Mouse (Mus musculus) mouse embryonic stem cell (cell line): Measurements from ENCODE around the gene Esf1.
"Not testable (repeated sequence)": the region's sequence is repeated elsewhere in the genome, so short reads cannot be mapped to it uniquely, and the experiment has no call there.

Experiments
- in situ Hi-C, 2 experiments: fragments of 300-500 bp; cut with MboI; formaldehyde crosslinking; loops; 1 replicate in 1 of 2; 3 replicates in 1 of 2; pipeline ENCODE4 v1.14.3; 2019 to 2020; ENCODE audit warnings: low sequenced_read_pairs in 2 of 2, low pct_unique_long_range_greater_than_20kb in 1 of 2, mixed read lengths in 1 of 2; ENCODE audit not compliant: unreplicated experiment in 1 of 2

Gene Esf1

DNA sequence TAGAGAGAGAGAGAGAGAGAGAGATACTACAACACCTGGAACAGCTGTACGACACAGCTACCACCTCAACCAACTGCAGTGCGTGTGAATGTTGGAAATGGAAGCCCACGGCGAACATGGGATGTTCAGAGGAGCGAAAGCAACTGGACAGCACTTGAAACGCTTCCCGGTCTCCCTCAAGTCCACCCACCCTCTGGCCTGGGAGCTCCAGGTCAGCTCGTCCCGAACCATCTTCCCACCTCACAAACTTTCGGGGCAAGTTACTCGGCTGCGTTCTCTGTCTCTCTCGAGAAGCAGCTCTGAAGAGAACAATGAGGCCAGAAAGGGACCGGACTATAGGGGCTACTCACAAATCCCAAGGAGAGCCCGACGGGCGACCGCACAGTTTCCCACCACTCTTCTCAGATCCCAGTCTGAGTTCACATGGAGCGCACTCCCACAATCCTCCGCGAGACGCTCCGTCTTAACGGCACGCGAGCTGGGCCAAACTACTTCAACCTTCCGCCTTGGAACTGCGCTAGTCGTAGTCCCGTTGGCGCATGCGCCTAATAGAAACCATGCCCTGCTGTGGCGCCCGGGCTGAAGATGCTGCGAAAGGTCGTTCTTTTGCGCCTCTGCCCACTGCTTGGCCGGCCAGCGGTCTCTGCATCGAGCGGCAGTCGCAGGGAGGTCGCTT is at the start of gene Esf1, which contains the start of gene Ndufaf5:
Esf1 (minus strand) TSS at position 438 of the 676 bp plus-strand sequence.
Ndufaf5 (plus strand) TSS at position 523 of the 676 bp plus-strand sequence.
- in situ Hi-C loops: no loop called here

DNA sequence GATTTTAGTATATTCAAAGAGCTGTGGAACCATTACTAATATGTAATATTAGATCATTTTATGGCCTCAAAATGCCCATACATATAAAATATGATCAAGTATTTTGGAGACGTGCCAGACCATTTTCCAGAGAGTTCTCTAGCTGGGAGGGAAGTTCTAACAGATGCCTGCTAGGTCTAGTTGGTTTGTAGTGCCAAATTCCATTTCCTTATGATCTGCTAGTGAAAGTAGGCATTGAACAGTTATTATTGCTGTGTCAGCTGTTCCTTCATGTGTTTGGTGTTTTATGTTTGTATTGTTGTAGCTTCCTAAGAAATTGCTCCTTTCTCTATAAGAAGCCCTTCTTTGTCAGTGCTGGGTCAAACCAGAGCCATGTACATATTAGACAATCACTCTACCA is 45.6 kb upstream of the Esf1 start:
- in situ Hi-C loops: no loop called here

DNA sequence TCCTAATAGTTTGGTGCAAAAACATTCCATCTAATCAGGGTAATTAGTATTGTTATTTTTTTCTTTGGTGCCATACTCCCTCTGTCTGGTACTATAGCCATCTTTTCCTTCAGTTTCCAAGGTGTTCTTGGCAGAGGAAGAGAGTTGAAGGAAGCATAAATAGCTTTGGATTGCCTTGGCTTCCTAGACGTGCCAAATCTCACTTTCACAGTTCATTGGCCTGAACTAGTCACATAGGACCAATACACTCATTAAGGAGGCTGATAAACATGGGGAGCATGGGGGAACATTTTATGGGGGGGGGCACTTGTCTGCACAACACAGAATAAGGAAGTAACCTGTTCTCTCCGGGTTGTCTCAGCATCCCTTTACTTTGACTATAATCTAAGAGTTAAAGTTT is 45.1 kb upstream of the Esf1 start:
- in situ Hi-C loops: no loop called here

DNA sequence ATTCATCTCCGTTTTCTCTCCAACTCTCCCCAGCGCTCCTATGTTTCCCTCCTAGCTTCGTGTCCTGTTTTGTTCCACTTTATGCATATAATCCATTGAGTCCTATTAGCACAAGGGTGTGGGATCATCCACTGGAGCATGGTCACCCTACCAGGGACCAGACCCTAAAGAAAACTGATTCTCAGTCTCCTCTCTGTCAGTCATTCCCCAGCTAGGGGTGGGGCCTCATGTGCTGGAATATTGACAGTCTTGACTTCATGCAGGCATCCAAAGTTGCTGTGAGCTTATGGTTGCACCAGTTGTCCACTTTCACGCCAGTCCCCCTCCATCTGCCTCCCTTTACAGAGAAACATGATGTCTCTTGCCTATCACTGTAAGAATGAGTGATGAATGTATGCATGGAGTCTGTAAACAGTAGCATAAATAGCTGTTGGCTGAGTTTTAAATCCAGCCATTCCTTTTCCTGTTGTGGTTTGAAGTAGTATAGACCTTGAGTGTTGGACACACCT is 44.2 kb upstream of the Esf1 start:
- in situ Hi-C loops: no loop called here

DNA sequence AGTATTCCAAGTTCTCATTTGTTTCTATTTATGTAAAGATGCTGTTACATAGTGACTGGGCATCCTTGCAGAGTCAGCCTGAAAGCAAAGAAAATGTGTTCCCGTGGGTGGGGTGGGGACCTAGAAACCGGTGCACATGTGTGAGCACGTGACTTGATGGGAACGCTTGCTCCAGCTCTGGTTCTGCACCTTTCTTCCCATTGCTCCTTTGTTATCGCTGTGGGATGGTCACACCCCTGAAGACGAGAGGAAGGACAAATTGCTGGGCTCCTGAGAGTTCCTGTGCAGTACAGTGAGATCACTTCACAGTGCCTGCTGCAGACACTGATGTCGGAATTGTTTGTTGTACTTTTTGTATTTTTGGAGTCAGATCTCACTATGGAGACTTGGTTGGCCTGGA is 33.4 kb upstream of the Esf1 start:
- in situ Hi-C loops: no loop called here

DNA sequence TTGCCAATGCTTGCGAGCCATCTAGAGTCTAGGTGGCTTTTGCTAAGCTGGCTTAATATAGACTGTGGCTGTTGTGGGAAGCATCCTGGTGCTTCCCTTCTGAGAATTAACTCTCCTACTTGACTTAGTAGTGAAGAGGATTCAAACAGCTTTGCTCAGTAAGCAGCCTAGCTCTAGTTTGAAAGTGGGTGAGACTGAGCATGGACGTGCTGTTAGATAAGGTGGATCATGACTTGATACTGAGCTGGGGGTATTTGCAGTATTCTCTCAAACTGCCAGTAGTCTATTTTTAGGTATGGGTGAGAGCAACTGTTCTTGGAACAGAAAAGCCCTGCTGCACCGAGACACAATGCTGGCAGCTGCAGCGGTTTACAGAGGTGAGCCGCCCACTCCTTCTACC is 32.2 kb upstream of the Esf1 start:
- in situ Hi-C loops: no loop called here

DNA sequence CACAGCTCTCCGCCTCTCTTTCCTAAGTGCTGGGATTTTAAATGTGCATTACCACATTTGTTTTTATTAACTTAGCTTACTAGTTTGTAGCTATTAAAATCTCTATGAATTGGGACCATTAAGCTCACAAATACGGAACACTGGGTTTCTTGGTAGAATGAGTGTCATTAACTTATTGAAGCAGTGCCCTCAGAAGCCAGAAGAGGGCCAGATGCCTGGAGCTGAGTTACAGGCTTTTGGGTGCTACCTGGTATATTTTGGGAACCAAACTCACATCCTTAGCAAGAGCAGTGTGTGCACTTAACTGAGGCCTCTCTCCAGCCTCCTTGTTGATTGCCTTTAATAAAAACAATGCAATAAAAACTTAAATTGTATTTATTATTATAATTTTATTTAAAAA is 30.3 kb upstream of the Esf1 start:
- in situ Hi-C loops: no loop called here

DNA sequence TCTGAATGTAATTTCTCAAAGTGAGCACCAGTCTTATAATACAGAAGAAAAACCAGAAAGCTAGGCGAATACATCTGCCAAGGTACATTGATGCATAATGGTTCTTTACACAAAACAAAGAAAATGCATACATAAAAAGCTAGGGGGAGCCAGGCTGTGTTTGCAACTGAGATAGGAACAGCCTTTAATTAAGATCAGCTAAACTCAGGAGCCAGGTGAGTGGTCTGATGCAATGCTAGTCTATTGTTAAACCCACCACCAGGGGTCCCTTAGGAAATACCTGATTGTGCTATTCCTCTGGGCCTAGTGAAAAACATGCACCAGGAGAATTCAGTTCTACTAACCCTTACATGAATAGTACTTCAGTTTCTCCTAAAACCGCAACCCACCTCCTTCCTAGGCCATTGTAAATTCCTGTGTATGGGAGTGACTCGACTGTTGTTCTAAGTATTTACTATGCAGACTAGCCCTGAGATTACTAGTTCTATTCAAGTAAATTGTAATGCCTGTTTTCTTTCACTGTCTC is 15.4 kb upstream of the Esf1 start:
- in situ Hi-C loops: not testable (repeated sequence)

DNA sequence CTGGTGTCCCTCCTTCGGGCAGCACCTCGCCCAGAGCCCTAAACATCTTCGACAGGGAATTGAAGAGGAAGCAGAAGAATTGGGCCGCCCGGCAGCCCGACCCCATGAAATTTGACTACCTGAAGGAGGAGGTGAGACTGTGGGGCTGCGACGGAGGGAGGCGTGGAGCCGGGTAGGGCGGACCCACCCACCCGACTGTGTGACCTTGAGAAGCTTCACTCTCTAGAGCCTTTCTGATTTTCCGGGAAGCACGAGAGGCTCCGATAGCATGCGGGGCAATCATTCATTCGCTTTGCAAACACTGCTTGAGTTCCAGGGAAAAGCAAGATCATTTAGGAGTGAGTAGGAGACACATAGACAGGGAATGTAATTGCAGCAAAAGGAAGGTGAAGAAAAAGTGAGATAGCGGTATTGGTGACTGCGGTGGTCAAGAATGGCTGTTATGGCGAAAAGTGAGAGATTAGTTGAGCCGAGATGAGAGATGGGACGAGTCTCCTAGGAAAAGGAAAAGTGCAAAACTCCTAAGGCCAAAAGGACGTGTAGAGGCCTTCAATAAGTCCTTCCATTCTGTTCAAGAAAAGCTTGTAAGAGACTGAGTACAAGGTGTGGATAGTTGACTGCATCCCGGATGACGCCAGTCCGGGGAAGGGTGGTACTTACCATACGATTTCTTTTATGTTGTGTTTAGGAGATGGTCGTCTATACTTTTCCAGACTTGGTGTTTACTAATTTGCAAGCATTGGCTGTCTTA is 614 bp upstream of the Esf1 start:
- in situ Hi-C loops: no loop called here

DNA sequence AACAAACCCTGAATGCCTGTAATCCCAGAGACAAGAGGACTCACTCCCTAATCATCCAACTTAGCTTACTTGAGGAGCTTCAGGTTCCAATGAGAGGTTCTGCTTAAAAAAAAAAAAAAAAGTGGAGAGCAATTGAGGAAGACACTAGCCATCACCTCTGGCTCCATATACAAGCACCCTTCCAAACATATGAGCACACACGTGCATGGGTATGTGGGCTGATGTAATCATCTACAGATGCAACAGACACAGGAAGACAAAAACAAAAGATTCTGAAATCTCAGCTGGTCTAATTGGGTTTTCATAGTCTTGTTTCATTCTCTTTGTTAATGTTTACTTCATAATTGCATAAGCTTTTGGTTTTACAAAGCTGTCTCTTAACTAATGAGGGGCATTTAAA is 1.3 kb downstream of the Esf1 start:
- in situ Hi-C loops: no loop called here

DNA sequence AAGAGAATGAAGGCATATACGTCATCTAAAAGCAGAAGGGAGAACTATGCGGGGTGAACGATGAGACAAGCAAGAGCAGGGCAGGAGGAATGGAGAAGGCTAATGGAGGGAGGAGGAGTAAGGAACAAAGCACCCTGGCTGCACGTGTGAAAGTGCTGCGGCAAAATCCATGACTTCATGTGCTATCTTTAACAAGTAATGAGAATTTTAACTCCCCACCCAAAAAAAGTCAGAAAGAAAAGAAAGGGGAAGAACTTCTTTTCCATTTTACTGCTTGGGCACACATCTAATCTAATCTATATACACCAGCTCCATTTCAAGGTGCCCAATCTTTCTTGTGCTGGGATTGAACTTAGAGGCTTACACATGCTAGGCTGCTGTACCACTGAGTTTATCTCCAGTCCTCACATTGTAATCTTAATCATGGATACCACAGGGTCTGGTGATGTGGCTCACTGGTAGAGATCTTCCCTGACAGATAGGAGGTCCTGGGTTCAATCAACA is 7.0 kb downstream of the Esf1 start:
- in situ Hi-C loops: no loop called here

DNA sequence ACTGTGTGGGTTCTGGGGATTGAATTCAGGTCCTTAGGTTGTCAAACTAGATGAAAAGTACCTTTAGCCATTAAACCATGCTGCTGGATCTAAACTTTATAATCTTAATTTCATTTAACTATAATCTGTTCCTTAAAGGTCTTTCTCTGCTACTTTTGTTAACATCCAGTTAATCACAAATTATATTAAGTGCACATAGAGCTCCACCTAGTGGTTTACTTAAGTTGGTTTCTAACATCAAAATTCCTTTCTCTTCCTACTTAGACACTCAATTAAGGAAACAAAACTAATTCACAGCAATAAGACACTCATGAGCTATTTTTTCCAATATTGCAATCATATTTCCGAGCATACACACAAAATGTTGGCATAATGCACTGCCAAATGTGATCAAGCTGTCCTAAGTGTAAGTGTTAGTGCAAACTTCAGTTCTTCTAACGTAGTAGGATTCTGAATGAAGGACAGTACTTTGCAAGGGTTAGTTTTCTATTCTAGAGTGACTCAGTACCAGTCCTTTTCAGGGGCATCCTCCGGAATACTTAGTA is 11.1 kb downstream of the Esf1 start:
- in situ Hi-C loops: no loop called here

DNA sequence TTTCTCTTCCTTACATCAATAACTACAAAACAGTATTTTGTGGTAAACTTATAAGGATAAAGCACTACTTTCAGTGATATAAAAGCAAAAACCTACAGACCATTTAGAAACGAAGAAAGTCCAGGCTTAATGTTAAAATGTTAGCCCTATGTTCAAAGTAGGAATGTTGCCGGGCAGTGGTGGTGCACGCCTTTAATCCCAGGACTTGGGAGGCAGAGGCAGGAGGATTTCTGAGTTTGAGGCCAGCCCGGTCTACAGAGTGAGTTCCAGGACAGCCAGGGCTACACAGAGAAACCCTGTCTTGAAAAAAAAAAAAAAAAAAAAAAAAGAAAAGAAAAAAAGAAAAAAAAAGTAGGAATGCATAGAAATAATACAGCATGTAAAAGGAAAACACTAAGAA is 18.6 kb downstream of the Esf1 start, which contains the start of gene Gm17374:
Gm17374 (plus strand) TSS at position 301 of the 400 bp plus-strand sequence.
- in situ Hi-C loops: not testable (repeated sequence)

DNA sequence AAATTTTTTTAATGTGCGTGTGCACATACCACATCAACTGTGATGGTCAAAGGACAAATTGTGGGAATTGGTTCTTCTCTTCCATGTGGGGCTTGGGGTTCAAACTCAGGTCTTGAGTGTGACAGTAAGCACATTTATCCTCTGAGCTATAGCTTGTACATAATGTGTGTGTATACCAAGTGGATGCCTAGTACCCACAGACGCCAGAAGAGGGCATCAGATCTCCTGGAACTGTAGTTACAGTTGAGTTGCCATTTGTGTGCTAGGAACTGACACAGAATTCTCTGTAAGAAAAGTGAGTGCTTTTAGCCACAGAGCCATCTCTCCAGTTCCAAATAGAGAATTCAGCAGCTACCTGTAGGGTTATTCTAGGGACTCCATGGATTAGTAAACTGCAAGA is 44.8 kb downstream of the Esf1 start:
- in situ Hi-C loops: no loop called here

DNA sequence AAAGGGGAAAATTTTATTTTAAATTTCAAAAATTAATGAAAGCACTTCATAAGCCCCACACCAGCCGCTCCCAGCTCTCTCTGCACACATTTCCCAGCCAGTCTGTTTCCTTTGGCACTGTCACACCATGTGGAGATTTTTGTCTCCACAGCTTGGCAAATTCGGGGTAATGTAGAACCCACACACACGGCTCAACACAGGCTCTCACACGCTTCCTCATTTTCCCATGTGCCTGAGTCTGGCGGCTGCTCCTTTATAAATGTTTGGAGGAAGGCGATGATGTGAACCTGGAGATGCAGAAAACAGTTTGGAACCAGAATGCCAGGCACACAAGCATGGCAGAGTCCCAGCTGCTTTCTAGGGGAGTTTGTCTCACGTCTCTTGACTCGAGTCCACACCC is 56.5 kb downstream of the Esf1 start:
- in situ Hi-C loops: no loop called here

DNA sequence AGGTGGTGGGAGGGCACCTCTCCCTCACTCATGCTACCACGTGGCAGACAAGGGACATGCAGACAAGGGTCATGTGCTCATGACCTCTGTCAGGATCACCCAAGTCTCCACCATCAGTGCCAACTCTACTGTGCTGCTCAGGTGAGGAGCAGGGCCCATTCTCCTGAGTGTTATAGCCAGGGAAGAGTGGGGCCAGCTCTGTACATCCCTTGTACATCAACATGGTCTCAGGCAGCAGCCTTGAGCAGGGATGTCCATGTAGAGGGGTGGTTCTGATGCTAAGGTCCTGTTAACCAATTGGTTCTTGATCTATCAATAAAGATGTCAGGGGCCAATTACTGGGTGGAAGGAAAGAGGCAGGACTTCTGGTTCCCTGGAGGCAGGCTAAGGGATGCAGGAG is 61.4 kb downstream of the Esf1 start:
- in situ Hi-C loops: no loop called here

DNA sequence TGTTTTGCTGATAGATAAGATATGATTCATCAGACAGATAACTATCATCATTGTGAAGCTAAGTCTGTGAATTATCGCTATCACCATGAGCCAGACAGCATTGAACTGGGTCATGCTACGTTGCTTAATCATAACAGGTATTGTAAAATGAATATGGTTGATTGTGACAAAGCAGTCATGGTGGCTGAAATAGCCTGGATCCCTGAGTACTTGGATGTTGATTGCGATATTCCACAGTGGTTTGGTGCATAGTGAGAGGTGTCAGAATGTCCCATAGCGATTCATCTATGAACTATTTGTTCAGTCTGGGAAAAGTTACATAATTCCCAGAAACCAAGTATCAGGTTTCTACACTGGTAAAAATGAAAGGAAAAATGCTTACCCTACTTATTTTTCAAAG is 62.7 kb downstream of the Esf1 start:
- in situ Hi-C loops: no loop called here

DNA sequence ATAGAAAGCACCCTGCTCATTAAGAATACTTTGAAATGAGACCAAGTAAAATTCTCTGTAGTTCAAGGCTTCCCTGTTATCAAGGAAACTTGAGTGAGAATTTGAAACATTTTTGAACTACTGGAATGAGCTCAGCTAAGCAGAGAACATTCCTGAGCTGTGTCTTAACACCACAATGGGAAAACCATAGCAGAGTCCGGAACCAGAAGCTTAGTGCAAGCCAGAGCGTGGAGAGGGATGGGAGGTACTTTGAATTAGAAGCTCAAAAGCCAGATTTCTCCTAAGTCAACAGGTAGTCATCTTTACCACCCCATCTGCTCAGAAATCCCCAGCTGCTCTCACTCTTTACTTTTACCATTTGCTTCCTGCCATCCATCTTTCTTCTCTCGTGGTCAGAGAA is 65.4 kb downstream of the Esf1 start:
- in situ Hi-C loops: no loop called here
